Mouse (Mus musculus) left cerebral cortex, adult 18-20 months (tissue): ENCODE results near the gene Gm20425. TPM values are rescaled to one million over a fixed set of nuclear protein-coding genes. Genes with fewer than 3 reads are reported as not detected.
A peak's percentile ranks its signal among the peaks of the same experiment; 100 is the strongest.

ENCODE experiments used
- DNase-seq, 2 experiments: peaks; one replicate each; pipeline ENCODE4 v3.0.0; 2021 to 2022; ENCODE audit warnings: low spot score in 2 of 2, mixed read lengths in 1 of 2
- long read RNA-seq, 2 experiments: library from polyadenylated mRNA; stranded (forward); transcript quantifications; one replicate each; pipeline ENCODE4 v2.0.0; 2021
- total RNA-seq, 2 experiments: library from RNA; stranded (reverse); gene quantifications; 2 replicates each; pipeline ENCODE4 v1.2.3; 2021

The Gm20425 gene
- 10 to 100 TPM; 10.4 to 12.2 TPM for total RNA-seq
- long read RNA-seq, experiment 1, partial matches to known transcripts, result 1 of 1 reads
- long read RNA-seq, experiment 1, other reads (novel, unspliced or antisense), result 0 of 1 reads
- long read RNA-seq, experiment 2, result 0 reads

GRCm38 (mm10) chr9:103230151-103230951 lies at the start of gene Gm20425, which contains the start of gene Trf:
Gm20425 (minus strand) TSS chr9:103230307.
Trf (minus strand) TSS chr9:103230444.
- peak; percentile 29 to 42 for DNase-seq

DNA sequence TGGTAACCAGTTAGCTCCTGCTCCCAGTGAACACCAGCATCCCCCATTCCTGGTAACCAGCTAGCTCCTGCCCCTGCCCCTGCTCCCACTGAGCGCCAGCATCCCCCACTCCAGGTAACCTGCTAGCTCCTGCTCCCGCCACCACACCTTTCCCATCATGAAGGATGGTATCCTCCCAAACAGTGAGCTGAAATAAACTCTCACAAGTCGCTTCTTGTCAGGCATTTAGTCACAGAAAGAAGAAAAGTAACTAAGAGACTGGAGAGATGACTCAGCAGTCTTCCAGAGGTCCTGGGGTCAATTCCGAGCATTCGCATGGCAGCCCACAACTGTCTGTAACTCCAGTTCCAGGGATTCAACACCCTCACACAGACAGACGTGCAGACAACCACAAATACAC lies 46.8 kb upstream of the Gm20425 start:
- no peak for DNase-seq

GRCm38 (mm10) chr9:103275676-103276075 lies 45.6 kb upstream of the Gm20425 start:
- no peak for DNase-seq

DNA sequence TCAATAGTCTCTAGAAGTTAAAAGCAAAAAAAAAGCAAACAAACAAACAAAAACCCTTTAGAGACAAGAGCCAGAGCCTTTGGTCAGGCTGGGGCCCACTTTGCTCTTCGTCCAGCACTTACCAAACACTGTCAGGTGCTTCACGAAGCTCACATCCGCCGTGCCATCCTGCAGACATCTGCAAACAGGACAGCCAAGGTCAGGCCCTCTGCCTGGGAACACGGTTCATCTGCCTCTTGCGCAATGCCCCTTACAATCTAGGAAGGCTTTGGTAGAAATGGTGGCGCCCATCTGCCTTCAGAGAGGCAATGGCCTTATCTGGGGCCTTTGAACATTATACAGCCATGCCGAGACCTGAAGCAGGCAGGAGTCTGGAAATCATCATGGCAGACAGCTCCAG lies 44.7 kb upstream of the Gm20425 start:
- no peak for DNase-seq

GRCm38 (mm10) chr9:103271104-103271503 lies 41.0 kb upstream of the Gm20425 start:
- DNase-seq, result no peak

- no peak for DNase-seq
Observed at GRCm38 (mm10) chr9:103265778-103266177, 35.7 kb upstream of the Gm20425 start.

DNA sequence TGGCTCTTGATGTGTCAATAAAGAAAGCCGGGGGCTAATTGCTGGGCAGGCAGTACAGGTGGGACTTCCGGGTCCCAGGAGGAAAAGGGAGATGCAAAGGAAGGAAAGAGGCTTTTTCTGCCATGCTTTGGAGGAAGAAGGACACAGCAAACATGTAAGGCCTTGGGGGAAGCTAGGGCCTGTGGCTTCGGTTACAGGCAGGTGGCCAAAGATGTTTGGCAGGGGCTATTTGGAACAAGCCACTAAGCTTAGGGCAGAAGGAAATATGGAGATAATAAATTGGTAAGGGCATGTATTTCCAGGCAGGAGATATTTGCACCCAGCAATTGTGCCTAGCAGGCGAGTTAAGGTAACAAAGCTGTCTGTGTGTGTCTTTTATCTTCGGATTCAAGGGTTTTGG lies 22.8 kb upstream of the Gm20425 start:
- DNase-seq, result no peak

GRCm38 (mm10) chr9:103248618-103249017 lies 18.5 kb upstream of the Gm20425 start:
- DNase-seq, result no peak

DNA sequence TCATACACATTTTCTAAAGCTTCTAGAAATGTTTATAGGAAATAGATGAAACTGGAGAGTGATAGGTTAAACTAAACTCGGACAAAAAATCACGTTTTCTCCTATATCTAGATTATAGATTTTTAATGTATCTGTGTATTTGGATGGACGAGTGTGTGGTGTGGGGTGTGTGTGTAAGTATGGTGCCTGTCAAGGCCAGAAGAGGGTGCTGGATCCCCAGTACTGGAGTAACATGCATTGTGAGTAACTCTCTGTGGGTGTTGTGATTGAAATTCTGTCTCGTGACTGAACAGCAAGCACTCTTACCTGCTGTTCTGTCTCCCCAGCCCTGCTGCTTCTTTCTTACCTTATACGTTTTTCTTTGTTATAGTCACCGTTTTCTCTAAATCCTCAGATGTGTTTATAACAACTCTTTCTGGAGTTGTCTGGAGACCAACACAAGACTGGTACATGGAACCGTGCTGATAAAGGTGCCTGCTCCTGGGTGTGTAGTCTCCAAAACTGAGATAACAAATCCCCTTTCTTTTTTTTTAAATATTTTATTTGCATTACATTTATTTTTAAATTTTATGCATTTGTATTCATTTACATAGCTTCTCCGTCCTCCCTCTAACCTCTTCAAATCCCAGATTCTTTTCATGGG lies 16.5 kb upstream of the Gm20425 start:
- no peak for DNase-seq

DNA sequence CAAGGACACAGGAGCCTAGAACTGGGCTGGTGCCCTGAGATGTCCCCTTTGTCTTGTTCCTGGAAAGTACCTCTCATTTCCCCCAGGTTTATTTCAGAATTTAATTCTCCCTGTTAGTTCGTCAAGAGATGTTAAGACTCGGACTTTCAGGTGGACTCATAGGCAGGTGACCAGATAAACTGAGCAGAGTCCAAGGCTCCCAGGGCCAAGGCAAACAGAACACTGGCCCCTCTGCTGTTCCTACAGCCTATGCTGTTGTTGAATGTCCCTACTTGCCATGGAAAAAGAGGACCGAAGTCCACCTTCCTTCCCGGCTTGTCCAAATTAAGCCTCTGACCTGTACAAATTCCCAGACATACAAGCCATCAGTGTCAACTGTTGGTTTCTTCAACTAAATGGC lies 13.5 kb upstream of the Gm20425 start:
- no peak for DNase-seq

DNA sequence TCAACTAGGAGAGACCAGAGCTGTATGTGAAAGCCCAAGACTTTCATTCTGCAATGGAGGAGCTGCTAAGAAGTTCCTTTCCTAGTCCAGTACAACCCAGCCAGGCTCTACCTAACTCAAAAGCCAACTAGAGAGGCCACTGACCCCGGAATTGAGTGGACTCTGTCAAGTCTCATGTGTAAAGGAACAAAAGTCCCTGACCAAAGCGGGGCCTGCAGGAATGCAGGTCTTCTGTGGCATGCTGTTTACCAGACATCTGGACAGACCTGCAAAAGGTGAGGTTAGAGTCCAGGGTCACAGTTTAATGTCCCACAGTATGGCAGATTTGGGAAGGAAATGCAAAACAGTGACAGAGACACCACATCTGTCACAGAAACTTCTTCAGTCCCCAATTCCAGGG lies 11.1 kb upstream of the Gm20425 start:
- no peak for DNase-seq

DNA sequence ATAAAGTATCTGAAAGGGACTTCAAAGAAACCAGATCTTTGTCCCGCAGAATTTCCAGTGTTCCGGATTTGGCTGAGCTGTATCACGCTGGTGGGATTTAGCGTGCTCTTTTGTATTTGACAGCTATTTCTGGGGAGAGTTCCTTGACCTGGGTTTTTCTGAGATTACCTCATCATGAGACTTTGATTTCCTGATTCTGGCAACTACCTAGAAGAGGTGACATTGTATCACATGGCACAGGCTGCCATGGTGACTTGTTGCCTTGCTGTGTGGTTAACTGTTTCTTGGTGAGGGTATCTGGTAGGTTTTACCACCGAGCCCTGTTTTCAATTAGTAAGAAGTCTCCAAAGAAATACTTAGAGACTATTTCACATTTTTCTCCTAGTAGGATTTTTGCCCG lies 9.4 kb upstream of the Gm20425 start:
- DNase-seq, result no peak

DNA sequence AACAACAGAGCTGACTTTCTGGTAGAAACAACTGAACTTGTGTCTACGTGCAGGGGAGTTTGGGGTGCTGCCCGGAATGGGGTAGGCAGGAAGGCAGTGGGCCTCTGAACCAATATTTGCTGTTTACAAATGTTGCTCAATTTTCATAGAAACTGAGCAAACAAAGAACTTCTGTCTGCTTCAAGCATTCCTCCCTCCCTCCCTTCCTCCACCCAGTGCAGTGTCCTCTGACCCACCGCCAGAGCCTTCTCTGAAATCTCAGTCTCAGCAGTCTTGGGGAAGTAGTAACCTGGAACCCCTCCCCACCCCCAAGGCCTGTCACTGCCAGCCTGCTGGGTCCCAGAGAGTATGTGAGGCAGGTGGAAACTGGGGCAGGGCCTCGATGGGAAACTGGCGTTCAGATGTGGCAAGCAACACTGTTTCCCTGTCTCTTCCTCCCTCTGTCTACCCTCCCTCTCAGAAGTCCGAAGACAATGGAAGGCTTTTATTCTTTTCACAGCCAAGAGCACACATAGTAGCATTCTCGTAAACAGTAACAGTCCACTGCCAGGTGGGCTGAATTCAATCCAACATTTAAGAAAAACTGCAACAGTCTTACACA lies 4.6 kb upstream of the Gm20425 start:
- DNase-seq, result peak in 1 of 2 experiments; percentile 15

DNA sequence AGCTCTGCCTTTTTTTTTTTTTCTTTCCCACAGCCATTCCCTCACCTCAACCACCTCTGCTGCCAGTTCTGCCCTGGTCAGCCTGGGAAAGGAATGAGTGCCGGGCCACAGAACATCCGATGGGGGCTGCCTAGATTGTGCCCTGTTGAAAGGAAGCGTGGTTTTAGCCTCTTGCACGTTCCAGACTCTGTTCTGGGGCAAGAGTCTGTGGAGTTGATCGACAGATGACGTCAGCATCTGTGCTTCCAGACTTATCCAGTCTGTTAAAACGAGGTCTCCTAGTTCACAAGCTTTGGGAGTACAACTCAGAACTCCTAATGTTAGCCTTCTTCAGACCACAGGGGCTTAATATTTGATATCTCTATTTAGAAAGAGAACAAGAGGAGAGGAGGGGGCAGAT lies 4.0 kb upstream of the Gm20425 start:
- DNase-seq, result no peak

GRCm38 (mm10) chr9:103233006-103233395 lies 2.9 kb upstream of the Gm20425 start:
- no peak for DNase-seq

DNA sequence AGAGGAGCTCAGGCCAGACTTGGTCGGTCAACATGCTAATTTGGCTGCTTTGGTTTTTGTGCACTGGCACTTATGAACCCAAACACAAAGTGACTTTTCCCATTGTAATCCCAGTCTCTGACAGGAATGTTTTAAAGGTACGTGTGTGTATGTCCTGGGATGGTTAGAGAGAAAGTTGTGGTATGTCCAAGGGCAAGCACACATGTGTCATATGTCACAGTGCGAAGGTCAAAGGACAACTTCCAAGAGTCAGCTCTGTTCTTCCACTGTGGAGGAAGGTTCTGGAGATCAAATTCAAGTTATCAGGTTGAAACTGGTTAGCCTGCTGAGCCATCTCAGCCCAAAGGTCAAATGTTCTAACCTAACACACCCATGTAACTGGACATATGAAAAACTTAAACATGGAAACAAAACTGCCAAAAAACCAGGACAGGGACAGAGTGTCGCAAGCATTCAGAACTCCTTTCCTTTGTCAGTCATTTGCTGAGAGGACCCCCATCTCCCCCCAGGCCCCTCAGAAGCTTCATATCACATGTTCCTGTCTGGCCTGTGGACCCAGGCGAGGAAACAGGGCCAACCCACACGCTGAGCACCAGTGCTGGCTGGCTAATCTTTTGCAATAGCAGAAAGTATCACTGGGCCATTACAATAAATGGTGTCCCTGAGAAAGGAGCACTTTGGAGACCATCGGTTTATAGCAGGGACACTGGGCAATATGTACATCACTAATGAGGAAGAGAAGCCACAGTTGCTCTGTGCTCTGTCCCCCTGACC lies 2.3 kb upstream of the Gm20425 start:
- no peak for DNase-seq

GRCm38 (mm10) chr9:103229037-103229867 lies 855 bp downstream of the Gm20425 start:
- DNase-seq, result no peak

DNA sequence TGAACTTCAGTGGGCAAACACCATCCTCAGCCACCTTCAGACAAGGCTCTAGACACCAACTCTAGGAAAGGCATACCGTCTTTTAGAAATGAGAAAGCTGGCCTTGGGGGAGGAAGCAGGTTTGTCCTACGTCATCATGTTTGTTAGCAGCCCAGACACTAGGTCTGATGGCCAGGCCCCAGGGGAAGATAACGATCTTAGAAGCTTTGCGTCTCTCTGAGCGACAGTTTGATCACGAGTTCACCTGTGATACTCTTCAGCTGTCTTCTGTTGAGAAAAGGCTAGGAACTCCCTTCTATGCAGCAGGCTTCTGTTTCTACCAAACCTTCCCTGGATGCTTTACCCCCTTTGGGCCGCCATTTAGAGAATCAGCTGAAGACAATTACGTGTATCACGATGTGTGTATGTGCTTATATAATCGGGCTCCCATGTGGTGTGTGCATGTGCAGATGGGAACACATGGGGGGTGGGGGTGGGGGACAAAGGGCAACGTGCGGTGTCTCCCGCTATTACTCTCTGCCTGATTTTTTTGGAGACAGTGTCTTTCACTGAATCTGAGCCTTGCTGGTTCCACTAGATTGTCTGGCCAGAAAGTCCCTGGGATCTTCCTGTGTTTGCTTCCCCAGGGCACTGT lies 1.6 kb downstream of the Gm20425 start:
- DNase-seq, result no peak

DNA sequence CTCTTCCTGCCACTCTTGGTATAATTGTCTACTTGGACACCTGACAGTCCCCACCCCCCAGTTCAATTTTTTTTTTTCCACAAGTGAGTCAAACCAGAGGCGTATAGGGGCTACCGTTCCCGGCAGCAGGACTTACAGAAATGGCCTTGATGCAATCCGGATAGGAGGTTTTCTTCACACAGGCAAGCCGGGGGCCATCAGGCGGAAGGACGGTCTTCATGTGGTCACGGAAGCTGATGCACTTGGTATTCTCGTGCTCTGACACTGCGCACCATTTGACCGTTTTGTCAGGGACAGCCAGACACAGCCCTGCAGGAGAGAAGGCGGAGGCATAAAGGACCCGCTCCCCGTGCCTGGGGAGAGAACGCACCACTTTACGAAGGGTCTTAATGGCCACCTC lies 2.3 kb downstream of the Gm20425 start:
- DNase-seq, result no peak

DNA sequence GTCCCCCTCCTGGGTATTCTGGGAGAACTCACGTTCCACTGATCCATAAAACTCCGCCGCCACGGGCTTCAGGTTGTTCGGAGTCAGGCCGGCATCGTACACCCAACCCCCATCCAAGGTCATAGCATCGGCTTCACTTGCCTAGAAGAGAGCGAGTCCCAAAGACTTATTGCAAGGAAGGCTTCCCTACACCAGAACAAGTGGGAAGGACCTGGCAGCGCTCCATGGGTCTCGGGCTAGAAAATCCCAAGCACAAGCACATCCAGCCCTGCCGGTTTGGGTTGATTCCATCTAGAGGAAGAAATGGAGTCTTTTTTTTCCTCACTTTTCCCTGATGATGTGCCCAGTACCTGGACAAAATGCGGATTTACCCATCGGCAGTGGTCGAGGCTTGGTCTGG lies 3.3 kb downstream of the Gm20425 start:
- no peak for DNase-seq
